Mouse (Mus musculus) T-cell, adult 2 months (primary cell): ENCODE measurements at regions not wholly inside any gene's neighbourhood (a gene's known extent, or its start where the extent isn't known, plus 50 kb on each side); places are given as distances from the start of the nearest gene placed in this dataset.
"Not testable (repeated sequence)": the region's sequence is repeated elsewhere in the genome, so short reads cannot be mapped to it uniquely, and the experiment has no call there.

Source experiments
- DNase-seq: peaks from one replicate; pipeline ENCODE4 v3.0.0; 2022; ENCODE audit warnings: low spot score

DNA sequence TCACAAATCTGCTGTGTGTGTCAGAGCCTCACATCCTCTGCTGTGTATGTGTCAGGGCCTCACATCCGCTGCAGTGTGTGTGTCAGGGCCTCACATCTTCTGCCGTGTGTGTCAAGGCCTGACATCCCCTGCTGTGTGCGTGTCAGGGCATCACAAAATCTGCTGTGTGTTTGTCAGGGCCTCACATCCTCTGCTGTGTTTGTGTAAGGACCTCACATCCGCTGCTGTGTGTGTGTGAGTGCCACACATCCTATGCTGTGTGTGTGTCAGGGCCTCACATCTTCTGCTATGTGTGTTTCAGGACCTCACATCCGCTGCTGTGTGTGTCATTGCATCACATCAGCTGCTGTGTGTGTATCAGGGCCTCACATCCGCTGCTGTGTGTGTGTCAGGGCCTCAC is 63.3 kb downstream of the Asmt start:
- DNase-seq = peak; percentile 0

DNA sequence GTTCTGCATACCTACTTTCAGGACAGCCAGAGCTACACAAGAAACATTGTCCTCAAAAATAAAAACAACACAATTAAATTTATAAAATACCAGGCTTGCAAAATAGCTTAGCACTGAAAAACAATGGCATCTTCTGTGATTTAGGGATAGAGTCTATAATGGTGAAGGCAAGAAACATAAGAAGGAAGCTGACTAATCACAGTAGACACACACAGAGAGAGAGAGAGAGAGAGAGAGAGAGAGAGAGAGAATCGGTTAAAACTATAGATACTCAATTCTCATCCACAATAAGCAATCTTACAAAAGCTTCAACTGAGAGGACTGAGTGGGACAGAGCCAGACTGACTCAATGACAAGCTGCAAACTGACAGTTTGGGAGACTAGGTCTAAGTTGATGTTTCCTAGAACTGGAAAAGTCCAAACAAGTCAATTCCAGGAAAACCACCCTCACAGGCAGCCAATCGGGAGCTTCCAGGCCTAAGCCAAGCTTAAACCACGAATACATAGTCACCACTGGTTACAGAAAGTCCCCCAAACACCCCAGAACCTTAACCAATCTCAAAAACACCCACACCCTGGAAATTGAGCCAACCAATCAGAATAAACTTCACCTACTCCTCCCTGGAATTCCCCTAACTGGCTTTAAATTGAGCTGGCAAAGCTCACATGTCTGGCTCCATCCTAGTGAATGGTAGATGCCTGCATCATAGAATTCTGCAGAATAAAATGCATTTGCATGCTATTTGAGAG is 81.2 kb downstream of the Asmt start:
- not testable (repeated sequence) for DNase-seq
